Mouse (Mus musculus) hindlimb bud, embryonic 11.5 days (tissue): ENCODE data around the gene Olfr819.
"Not testable (repeated sequence)": the region's sequence is repeated elsewhere in the genome, so short reads cannot be mapped to it uniquely, and the experiment has no call there.

Experiments
- DNase-seq: peaks from one replicate; pipeline ENCODE4 v3.0.0-alpha.2; 2012; ENCODE audit warnings: low read depth, low spot score; ENCODE audit errors: extremely low spot score

Gene Olfr819

GRCm38 (mm10) chr10:129967166-129967565 is at the start of gene Olfr819:
TSS of gene Olfr819 (minus strand) at chr10:129967266.
- DNase-seq = not testable (repeated sequence)

GRCm38 (mm10) chr10:130012321-130012720 is 45.3 kb upstream of the Olfr819 start, which contains the start of gene Olfr820:
TSS of gene Olfr820 (plus strand) at chr10:130012621.
- DNase-seq = no peak

GRCm38 (mm10) chr10:130005366-130005765 is 38.3 kb upstream of the Olfr819 start:
- not testable (repeated sequence) for DNase-seq

- not testable (repeated sequence) for DNase-seq
Observed at GRCm38 (mm10) chr10:130004104-130004503, 37.0 kb upstream of the Olfr819 start.

GRCm38 (mm10) chr10:129984962-129985361 is 17.9 kb upstream of the Olfr819 start, which contains the start of gene Gm10310:
TSS of gene Gm10310 (minus strand) at chr10:129985062.
- DNase-seq = not testable (repeated sequence)

GRCm38 (mm10) chr10:129981867-129982266 is 14.8 kb upstream of the Olfr819 start:
- DNase-seq = not testable (repeated sequence)

- DNase-seq = not testable (repeated sequence)
Observed at GRCm38 (mm10) chr10:129976040-129976439, 9.0 kb upstream of the Olfr819 start, which contains the start of gene Olfr247. TSS of gene Olfr247 (minus strand) at chr10:129976140.

GRCm38 (mm10) chr10:129972994-129973393 is 5.9 kb upstream of the Olfr819 start:
- not testable (repeated sequence) for DNase-seq

- DNase-seq = not testable (repeated sequence)
Observed at GRCm38 (mm10) chr10:129966232-129966631, 834 bp downstream of the Olfr819 start.

GRCm38 (mm10) chr10:129949000-129949399 is 18.1 kb downstream of the Olfr819 start, which contains the start of gene Olfr818:
TSS of gene Olfr818 (minus strand) at chr10:129949100.
- DNase-seq = no peak

- no peak for DNase-seq
Observed at GRCm38 (mm10) chr10:129915497-129915896, 51.6 kb downstream of the Olfr819 start, which contains the start of gene Olfr816. TSS of gene Olfr816 (minus strand) at chr10:129915597.
